Mouse (Mus musculus) hindbrain, postnatal 0 days (tissue): ENCODE measurements at regions not wholly inside any gene's neighbourhood (a gene's known extent, or its start where the extent isn't known, plus 50 kb on each side); places are given as distances from the start of the nearest gene placed in this dataset.

Source experiments
- ATAC-seq: fragments of 200-750 bp; cut with Nextera tagmentation; 2 replicates; pipeline ENCODE4 v1.8.0; 2017; ENCODE audit warnings: mild to moderate bottlenecking, moderate TSS enrichment, moderate library complexity
- DNase-seq: peaks from one replicate; pipeline ENCODE4 v3.0.0-alpha.2; 2015; ENCODE audit warnings: low spot score
- H3K27ac ChIP-seq: fragments of 300-500 bp; sonication (generic); 2 replicates; pipeline ENCODE4 v1.5.1; 2014; ENCODE audit warnings: mild to moderate bottlenecking
- H3K27me3 ChIP-seq: fragments of 300-500 bp; sonication (generic); 2 replicates; pipeline ENCODE4 v1.6.1; 2014; ENCODE audit warnings: low read length, mixed read lengths; ENCODE audit not compliant: insufficient read depth
- H3K36me3 ChIP-seq: fragments of 300-500 bp; sonication (generic); 2 replicates; pipeline ENCODE4 v1.6.1; 2014; ENCODE audit warnings: low read length, mixed read lengths; ENCODE audit not compliant: insufficient read depth
- H3K4me1 ChIP-seq: fragments of 300-500 bp; sonication (generic); 2 replicates; pipeline ENCODE4 v1.6.1; 2014; ENCODE audit warnings: antibody characterized with exemption, low read length, mixed read lengths; ENCODE audit not compliant: insufficient read depth
- H3K4me2 ChIP-seq: fragments of 300-500 bp; sonication (generic); 2 replicates; pipeline ENCODE4 v1.6.1; 2014; ENCODE audit warnings: low read depth, mild to moderate bottlenecking, low read length, moderate library complexity, mixed read lengths
- H3K4me3 ChIP-seq: fragments of 300-500 bp; sonication (generic); 2 replicates; pipeline ENCODE4 v1.5.1; 2014; ENCODE audit warnings: low read length
- H3K9ac ChIP-seq: fragments of 300-500 bp; sonication (generic); replicated peaks from 2 replicates; pipeline ENCODE4 v1.6.1; 2014; ENCODE audit warnings: mild to moderate bottlenecking, low read length, moderate library complexity, mixed read lengths
- H3K9me3 ChIP-seq: fragments of 300-500 bp; sonication (generic); 2 replicates; pipeline ENCODE4 v1.6.1; 2016; ENCODE audit warnings: low read length, mixed read lengths
- CTCF ChIP-seq: IDR thresholded peaks from 2 replicates; pipeline ENCODE4 v1.5.1; 2016; ENCODE audit warnings: antibody characterized with exemption, control low read depth, low read depth
- WGBS: fragments of 180-500 bp; shearing (Covaris S2); extraction: QIAGEN DNeasy Blood & Tissue Kit; methylation state at CpG from one replicate; pipeline ENCODE4 v1.1.7; 2014; 5-methylcytosine and 5-hydroxymethylcytosine counted together

- no peaks in the 10 kb centered on the region for H3K27me3 ChIP-seq
- TF ChIP-seq CTCF = no peak
- H3K36me3 ChIP-seq = no peaks in the 10 kb centered on the region
- WGBS = 35% methylated on average over 2 of the region's 2 CpGs
- no peak overlapping the region for H3K4me2 ChIP-seq
- H3K27ac ChIP-seq = no peak overlapping the region
- H3K9ac ChIP-seq = no peak overlapping the region
- peaks cover 8% of the 10 kb centered on the region for H3K4me1 ChIP-seq
- DNase-seq (no peak), ATAC-seq (no peak)
- no peaks in the 10 kb centered on the region for H3K9me3 ChIP-seq
- no peak overlapping the region for H3K4me3 ChIP-seq
Observed at GRCm38 (mm10) chr3:52185351-52185750, 80.5 kb upstream of the Maml3 start.

GRCm38 (mm10) chr3:52187401-52187801, 80.7 kb upstream of the Foxo1 start:
- DNase-seq = no peak
- no peaks in the 10 kb centered on the region for H3K4me1 ChIP-seq
- WGBS = 40% methylated on average over 4 of the region's 4 CpGs
- no peak overlapping the region for H3K4me2 ChIP-seq
- TF ChIP-seq CTCF = no peak; the same call in 1 of the 2 replicates
- no peak overlapping the region for H3K27ac ChIP-seq
- H3K9me3 ChIP-seq = no peaks in the 10 kb centered on the region
- no peak overlapping the region for H3K9ac ChIP-seq
- ATAC-seq = no peak
- H3K27me3 ChIP-seq = no peaks in the 10 kb centered on the region
- H3K36me3 ChIP-seq = no peaks in the 10 kb centered on the region
- no peak overlapping the region for H3K4me3 ChIP-seq

- Histone ChIP-seq H3K27me3 (no peaks in the 10 kb centered on the region), H3K9ac (no peak overlapping the region), H3K4me2 (no peak overlapping the region), H3K4me3 (no peak overlapping the region), H3K36me3 (no peaks in the 10 kb centered on the region), H3K9me3 (no peaks in the 10 kb centered on the region), H3K4me1 (no peaks in the 10 kb centered on the region), H3K27ac (no peak overlapping the region)
- WGBS = 88% methylated on average over 6 of the region's 6 CpGs
- no peak for TF ChIP-seq CTCF
- ATAC-seq (no peak), DNase-seq (no peak)
Observed at GRCm38 (mm10) chr3:52188303-52188702, 79.8 kb upstream of the Foxo1 start.

- WGBS = 91% methylated on average over 6 of the region's 6 CpGs
- H3K4me1 ChIP-seq = no peaks in the 10 kb centered on the region
Observed at GRCm38 (mm10) chr3:52189016-52189415, 79.1 kb upstream of the Foxo1 start.

GRCm38 (mm10) chr3:52190021-52190420, 78.1 kb upstream of the Foxo1 start:
- no peak for TF ChIP-seq CTCF

More at GRCm38 (mm10) chr3:52189016-52189415, 79.1 kb upstream of the Foxo1 start:
- no peak overlapping the region for H3K4me2 ChIP-seq
- H3K4me3 ChIP-seq = no peak overlapping the region
- no peaks in the 10 kb centered on the region for H3K27me3 ChIP-seq
- no peak for ATAC-seq
- no peak overlapping the region for H3K27ac ChIP-seq
- no peak overlapping the region for H3K9ac ChIP-seq
- no peak for DNase-seq
- TF ChIP-seq CTCF = no peak
- no peaks in the 10 kb centered on the region for H3K36me3 ChIP-seq
- no peaks in the 10 kb centered on the region for H3K9me3 ChIP-seq

GRCm38 (mm10) chr3:52193026-52193425, 75.1 kb upstream of the Foxo1 start:
- H3K4me1 ChIP-seq = peaks cover 4% of the 10 kb centered on the region; the same call in 1 of the 2 replicates
- no peaks in the 10 kb centered on the region for H3K27me3 ChIP-seq
- DNase-seq (no peak), ATAC-seq (no peak)
- WGBS = 79% methylated on average over 7 of the region's 7 CpGs
- H3K9me3 ChIP-seq = no peaks in the 10 kb centered on the region
- no peak for TF ChIP-seq CTCF
- no peaks in the 10 kb centered on the region for H3K36me3 ChIP-seq
- H3K9ac ChIP-seq = no peak overlapping the region
- H3K27ac ChIP-seq = no peak overlapping the region
- no peak overlapping the region for H3K4me2 ChIP-seq
- no peak overlapping the region for H3K4me3 ChIP-seq

More at GRCm38 (mm10) chr3:52190021-52190420, 78.1 kb upstream of the Foxo1 start:
- no peaks in the 10 kb centered on the region for H3K36me3 ChIP-seq
- DNase-seq (no peak), ATAC-seq (no peak)
- H3K4me3 ChIP-seq = no peak overlapping the region
- H3K9ac ChIP-seq = no peak overlapping the region
- H3K27me3 ChIP-seq = no peaks in the 10 kb centered on the region
- no peak overlapping the region for H3K27ac ChIP-seq
- no peak overlapping the region for H3K4me2 ChIP-seq
- no peaks in the 10 kb centered on the region for H3K9me3 ChIP-seq
- 88% methylated on average over 7 of the region's 7 CpGs for WGBS
- H3K4me1 ChIP-seq = no peaks in the 10 kb centered on the region

- Histone ChIP-seq H3K4me3 (no peak overlapping the region), H3K4me2 (no peak overlapping the region), H3K27ac (no peak overlapping the region), H3K9ac (no peak overlapping the region), H3K27me3 (no peaks in the 10 kb centered on the region), H3K4me1 (peaks cover 4% of the 10 kb centered on the region; the same call in 1 of the 2 replicates), H3K9me3 (no peaks in the 10 kb centered on the region), H3K36me3 (no peaks in the 10 kb centered on the region)
- no peak for DNase-seq
- ATAC-seq = no peak
- TF ChIP-seq CTCF = no peak
- 91% methylated on average over 10 of the region's 10 CpGs for WGBS
Observed at GRCm38 (mm10) chr3:52194216-52194615, 73.9 kb upstream of the Foxo1 start.
